Mouse (Mus musculus): ENCODE measurements at regions not wholly inside any gene's neighbourhood (a gene's known extent, or its start where the extent isn't known, plus 50 kb on each side); places are given as distances from the start of the nearest gene placed in this dataset.

DNA sequence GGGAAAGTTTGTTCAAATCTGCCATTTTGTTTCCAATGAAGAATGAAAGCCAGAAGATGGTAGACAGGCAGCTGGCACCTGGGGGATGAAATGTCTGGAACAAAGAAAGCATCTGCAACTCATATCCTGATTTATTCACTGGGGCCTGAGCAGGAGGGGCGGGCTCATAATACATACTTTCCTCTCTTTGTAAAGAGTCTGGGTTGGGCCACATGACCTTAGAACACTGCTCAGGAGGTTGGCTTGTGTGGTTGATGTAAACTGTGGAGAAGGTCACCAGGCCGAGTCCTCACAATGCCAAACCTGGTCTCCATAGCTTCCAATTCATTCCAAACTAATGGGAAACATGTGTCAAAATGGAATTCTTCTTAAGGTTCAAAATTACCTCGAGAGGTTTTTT, 79.6 kb upstream of the Unc93a2 start:
- TF ChIP-seq CTCF (IDR thresholded peaks at IDR 0.05; ENCODE audit: low read depth) (no peak), EP300 (optimal IDR thresholded peaks at IDR 0.05) (no peak)

Data from stomach, postnatal 0 days (tissue).